Mouse (Mus musculus) adrenal gland, postnatal 4 days (tissue): ENCODE data around the gene Gm20498. TPM values are rescaled to one million over a fixed set of nuclear protein-coding genes. Genes with fewer than 3 reads are reported as not detected.
A peak's percentile ranks its signal among the peaks of the same experiment; 100 is the strongest.
"Not testable (repeated sequence)": the region's sequence is repeated elsewhere in the genome, so short reads cannot be mapped to it uniquely, and the experiment has no call there.

Experiments
- DNase-seq, 2 experiments: peaks; one replicate each; pipeline ENCODE4 v3.0.0; 2021 to 2022; ENCODE audit warnings: low spot score in 2 of 2, mixed read lengths in 2 of 2
- long read RNA-seq, 2 experiments: library from polyadenylated mRNA; stranded (forward); transcript quantifications; one replicate each; pipeline ENCODE4 v2.0.0; 2021
- total RNA-seq, 2 experiments: library from RNA; stranded (reverse); gene quantifications; 2 replicates each; pipeline ENCODE4 v1.2.3; 2021

Gm20498 gene
- 10 to 100 TPM; 25.6 to 29.4 TPM for total RNA-seq
- long read RNA-seq, experiment 1, transcript Gm20498-203 (6 exons, 2,284 nt) = major isoform, 6 of 43 reads
- long read RNA-seq, experiment 1, partial matches to known transcripts = 0 of 43 reads
- long read RNA-seq, experiment 1, other reads (novel, unspliced or antisense) = 35 of 43 reads
- long read RNA-seq, experiment 2, transcript Gm20498-202 (6 exons, 1,043 nt) = major isoform, 8 of 29 reads
- long read RNA-seq, experiment 2, partial matches to known transcripts = 0 of 29 reads
- long read RNA-seq, experiment 2, other reads (novel, unspliced or antisense) = 18 of 29 reads

- DNase-seq = peak; percentile 60 to 77
Observed at GRCm38 (mm10) chr12:81532316-81533028, at the start of gene Gm20498, which contains the start of gene Synj2bp. Gene Gm20498, minus strand, starts transcription at chr12:81532905. Gene Synj2bp, minus strand, starts transcription at chr12:81532911.

- no peak for DNase-seq
Observed at GRCm38 (mm10) chr12:81568374-81568773, 35.7 kb upstream of the Gm20498 start, which contains the start of gene Adam21. Gene Adam21, minus strand, starts transcription at chr12:81568474.

- DNase-seq = no peak
Observed at GRCm38 (mm10) chr12:81567931-81568330, 35.2 kb upstream of the Gm20498 start.

- no peak for DNase-seq
Observed at GRCm38 (mm10) chr12:81564173-81564572, 31.5 kb upstream of the Gm20498 start.

GRCm38 (mm10) chr12:81549286-81549685, 16.6 kb upstream of the Gm20498 start:
- no peak for DNase-seq

- DNase-seq = no peak
Observed at GRCm38 (mm10) chr12:81547163-81547562, 14.5 kb upstream of the Gm20498 start.

GRCm38 (mm10) chr12:81533029-81533419, 319 bp upstream of the Gm20498 start:
- DNase-seq = no peak

- DNase-seq = not testable (repeated sequence)
Observed at GRCm38 (mm10) chr12:81530587-81530986, 2.1 kb downstream of the Gm20498 start.

- not testable (repeated sequence) for DNase-seq
Observed at GRCm38 (mm10) chr12:81496906-81497305, 35.8 kb downstream of the Gm20498 start.

- DNase-seq = no peak
Observed at GRCm38 (mm10) chr12:81490491-81490890, 42.2 kb downstream of the Gm20498 start.

- DNase-seq = no peak
Observed at GRCm38 (mm10) chr12:81485311-81485710, 47.4 kb downstream of the Gm20498 start.

GRCm38 (mm10) chr12:81484727-81485191, 47.9 kb downstream of the Gm20498 start, which contains the start of gene Cox16:
Gene Cox16, minus strand, starts transcription at chr12:81485127.
- peak; percentile 65 to 78 for DNase-seq

GRCm38 (mm10) chr12:81484212-81484611, 48.5 kb downstream of the Gm20498 start:
- no peak for DNase-seq

- no peak for DNase-seq
Observed at GRCm38 (mm10) chr12:81483656-81484055, 49.0 kb downstream of the Gm20498 start.

- not testable (repeated sequence) for DNase-seq
Observed at GRCm38 (mm10) chr12:81459051-81459450, 73.7 kb downstream of the Gm20498 start.

GRCm38 (mm10) chr12:81438985-81439384, 93.7 kb downstream of the Gm20498 start:
- not testable (repeated sequence) for DNase-seq

- not testable (repeated sequence) for DNase-seq
Observed at GRCm38 (mm10) chr12:81434778-81435177, 97.9 kb downstream of the Gm20498 start.

GRCm38 (mm10) chr12:81421846-81422245, 110.9 kb downstream of the Gm20498 start, which contains the start of gene Adam4:
Gene Adam4, minus strand, starts transcription at chr12:81421946.
- no peak for DNase-seq

GRCm38 (mm10) chr12:81413211-81413610, 119.5 kb downstream of the Gm20498 start:
- no peak for DNase-seq

- no peak for DNase-seq
Observed at GRCm38 (mm10) chr12:81408966-81409365, 123.7 kb downstream of the Gm20498 start.

GRCm38 (mm10) chr12:81402187-81402586, 130.5 kb downstream of the Gm20498 start:
- DNase-seq = peak in 1 of 2 experiments; percentile 15

GRCm38 (mm10) chr12:81379364-81379763, 153.3 kb downstream of the Gm20498 start, which contains the start of gene Gm4787:
Gene Gm4787, minus strand, starts transcription at chr12:81379464.
- not testable (repeated sequence) for DNase-seq
